Mouse (Mus musculus): ENCODE results near the gene Snrpd2.
A peak's percentile ranks its signal among the peaks of the same experiment; 100 is the strongest.

Gene Snrpd2

DNA sequence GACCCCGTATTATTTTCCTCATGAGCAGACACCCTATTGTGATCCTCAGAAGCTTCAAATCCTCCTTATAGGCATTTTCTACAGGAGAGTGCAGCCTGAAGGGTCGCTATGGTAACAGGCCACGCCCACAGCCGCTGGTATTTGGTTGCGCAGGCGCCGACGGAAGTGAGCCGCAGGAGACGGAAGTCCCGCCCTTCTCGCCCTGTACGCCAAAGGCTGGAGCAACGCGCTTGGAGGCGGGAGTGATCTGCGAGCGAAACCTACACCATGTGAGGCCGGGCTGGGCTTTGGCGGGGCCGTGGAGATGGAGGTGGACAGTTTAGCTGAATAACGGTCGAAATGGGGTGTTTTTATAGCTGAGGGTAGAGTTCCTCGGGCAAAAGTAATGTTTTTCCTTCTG is at the start of gene Snrpd2:
Gene Snrpd2 (plus strand): TSS at position 97 of the 400 bp plus-strand sequence.
- peak; percentile 90 to 91 for DNase-seq (ENCODE audit: low spot score in 2 of 2)

GRCm38 (mm10) chr7:19100290-19100689 is 49.2 kb upstream of the Snrpd2 start:
- no peak for DNase-seq (ENCODE audit: low spot score in 2 of 2)

DNA sequence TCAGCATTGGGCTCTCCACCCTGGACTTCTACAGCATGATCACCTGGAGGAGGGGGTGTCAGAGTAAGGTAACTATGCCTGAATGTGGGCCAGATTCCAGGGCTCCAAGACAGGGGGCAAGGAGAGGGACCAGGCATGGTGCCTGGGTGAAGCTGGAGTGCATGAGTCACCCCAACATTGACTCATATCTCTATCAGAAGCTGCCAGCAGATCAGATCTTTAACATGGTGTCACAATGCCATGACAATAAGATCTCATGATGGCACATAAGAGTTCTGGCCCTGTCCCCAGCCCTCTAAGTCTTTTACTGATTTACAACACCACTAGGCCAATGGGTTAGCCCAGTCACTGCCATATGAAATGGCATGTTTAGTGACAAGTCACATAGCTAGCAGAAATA is 45.8 kb upstream of the Snrpd2 start:
- DNase-seq (ENCODE audit: low spot score in 2 of 2) = no peak

GRCm38 (mm10) chr7:19104486-19104885 is 45.0 kb upstream of the Snrpd2 start:
- no peak for DNase-seq (ENCODE audit: low spot score in 2 of 2)

DNA sequence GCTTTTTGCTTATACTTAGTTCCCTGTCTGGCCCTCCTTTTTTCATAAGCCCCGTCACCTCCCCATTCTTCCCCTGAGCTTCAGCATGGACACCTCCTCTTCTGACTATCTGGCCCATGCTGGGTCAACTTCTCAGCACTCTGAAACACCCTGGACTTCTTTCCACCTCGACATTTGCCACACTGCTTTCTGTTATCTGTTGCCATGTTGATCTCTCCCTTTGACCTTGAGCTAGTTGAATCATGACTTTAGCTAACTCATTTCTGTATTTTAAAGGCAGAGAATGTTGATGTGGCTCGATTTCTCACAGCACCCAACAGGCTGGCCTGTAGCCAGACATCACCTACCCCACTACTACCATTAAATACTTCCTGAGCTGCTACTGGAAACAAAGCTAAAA is 42.1 kb upstream of the Snrpd2 start:
- DNase-seq (ENCODE audit: low spot score in 2 of 2) = no peak

- DNase-seq (ENCODE audit: low spot score in 2 of 2) = no peak
These were observed 40.0 kb upstream of the Snrpd2 start for GRCm38 (mm10) chr7:19109565-19109964.

DNA sequence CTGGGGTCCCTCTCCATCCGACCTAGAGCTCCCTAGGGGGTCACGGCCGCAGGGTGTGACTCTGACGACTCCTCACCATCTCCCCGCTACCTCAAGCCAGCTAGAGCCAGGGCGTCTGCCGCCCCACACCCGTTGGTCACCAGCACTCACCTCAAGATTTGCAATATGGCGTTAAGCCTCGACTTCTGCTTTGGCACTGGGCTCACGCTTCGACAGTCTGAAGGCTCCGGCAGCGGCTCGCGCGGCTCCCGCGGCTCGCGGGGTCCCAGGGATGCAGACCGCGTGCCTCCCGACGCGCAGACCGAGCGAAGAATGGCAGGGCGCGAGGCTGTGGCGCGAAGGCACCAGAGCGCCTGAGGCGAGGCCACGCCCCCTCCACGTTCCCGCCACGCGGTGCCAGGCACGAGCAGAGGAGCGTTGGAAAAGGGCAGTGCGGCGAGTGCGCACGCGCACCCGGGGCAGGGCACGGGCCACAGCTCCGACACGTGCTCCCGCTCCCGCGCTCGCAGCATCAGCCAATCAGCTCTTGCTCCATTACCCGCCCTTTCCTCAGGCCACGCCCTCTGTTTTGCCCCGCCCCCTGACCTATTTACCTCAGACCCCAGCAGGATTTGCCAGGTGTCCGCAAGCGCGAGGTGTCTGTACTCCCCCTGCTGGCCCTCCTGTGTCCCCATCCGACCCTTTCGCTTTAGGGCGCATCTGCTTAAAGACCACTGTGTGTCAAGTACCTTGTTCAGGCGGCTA is 31.3 kb upstream of the Snrpd2 start, which contains the start of gene Gm4969:
Gene Gm4969 (minus strand): TSS at position 341 of the 744 bp plus-strand sequence.
- DNase-seq (ENCODE audit: low spot score in 2 of 2) = peak in 1 of 2 experiments; percentile 45

DNA sequence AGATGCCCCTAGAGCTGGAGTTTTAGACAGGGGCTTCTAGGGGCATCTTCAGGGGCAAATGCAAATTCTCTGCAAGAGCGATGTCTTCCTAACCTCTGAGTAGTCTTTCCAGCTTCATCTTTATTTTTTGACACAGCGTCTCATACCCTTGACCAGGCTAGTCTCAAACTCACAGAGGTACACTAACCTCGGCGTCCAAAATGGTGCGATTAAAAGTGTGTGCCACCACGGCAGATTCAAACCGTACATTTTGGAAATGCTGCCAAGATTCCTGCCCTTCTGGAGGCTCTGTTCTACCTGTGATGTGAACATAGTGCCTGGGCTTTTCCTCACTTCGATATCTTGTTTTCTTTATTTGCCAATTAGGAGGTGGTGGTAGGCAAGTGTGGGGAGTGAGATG is 30.4 kb upstream of the Snrpd2 start:
- no peak for DNase-seq (ENCODE audit: low spot score in 2 of 2)

- peak; percentile 97 for DNase-seq (ENCODE audit: low spot score in 2 of 2)
These were observed 29.7 kb upstream of the Snrpd2 start, which contains the start of gene Fbxo46 for GRCm38 (mm10) chr7:19119631-19120429. Fbxo46 (plus strand) TSS chr7:19119859.

GRCm38 (mm10) chr7:19121686-19122085 is 27.8 kb upstream of the Snrpd2 start:
- DNase-seq (ENCODE audit: low spot score in 2 of 2) = no peak

DNA sequence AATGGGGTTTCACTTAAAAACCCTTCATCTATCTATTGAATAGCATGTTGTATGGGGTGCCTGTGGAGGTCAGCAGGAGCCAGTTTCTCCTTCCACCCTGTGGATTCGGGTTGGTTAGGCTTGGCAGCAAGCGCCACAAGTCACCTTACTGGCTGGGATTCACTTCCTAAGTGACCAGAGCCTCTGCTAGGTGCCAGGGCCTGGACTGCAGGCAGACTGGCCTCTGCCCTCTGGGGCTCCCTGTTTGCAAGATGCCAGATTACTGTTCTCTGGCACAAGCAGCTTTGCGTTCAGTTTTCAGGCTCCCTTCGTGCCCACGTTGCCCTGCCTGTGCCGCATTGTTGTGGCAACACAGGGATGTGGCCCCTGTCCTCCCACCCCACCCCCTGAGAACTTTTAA is 24.8 kb upstream of the Snrpd2 start:
- no peak for DNase-seq (ENCODE audit: low spot score in 2 of 2)

DNA sequence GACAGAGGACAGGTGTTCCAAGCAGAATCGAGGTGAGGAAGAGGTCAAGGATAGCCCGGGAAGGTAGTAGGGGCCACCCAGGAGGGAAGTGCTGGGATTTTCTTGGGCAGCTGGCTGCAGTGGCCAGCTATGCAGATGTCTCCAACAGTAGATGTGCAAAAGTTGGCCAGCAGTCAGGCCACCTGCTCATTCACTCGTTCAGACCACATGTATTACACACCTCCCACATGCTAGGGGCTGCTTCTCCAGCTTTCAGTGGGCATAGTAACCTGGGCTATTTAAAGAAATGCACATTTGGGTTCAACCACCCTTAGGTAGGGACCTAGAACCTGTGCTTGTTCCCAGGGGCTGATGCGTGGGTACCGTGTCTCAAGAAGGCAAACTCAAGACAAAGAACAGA is 21.8 kb upstream of the Snrpd2 start:
- no peak for DNase-seq (ENCODE audit: low spot score in 2 of 2)

DNA sequence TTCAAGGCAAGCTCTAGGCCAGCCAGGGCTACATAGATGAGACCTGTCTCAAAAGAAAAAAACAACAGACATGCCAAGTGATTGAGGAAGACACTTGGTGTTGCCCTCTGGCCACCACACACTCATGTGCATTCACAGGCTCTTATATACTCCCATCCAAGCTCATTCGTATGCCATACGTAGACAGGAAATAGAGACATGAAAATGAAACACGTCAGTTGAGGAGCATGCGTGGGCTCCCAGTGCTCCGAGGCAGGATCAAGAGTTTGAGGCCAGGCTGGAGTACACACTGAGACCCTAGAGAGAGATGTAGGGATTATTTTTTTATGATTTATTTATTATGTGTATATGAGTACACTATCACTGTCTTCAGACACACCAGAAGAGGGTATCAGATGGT is 20.1 kb upstream of the Snrpd2 start:
- DNase-seq (ENCODE audit: low spot score in 2 of 2) = no peak

GRCm38 (mm10) chr7:19130657-19131056 is 18.9 kb upstream of the Snrpd2 start:
- no peak for DNase-seq (ENCODE audit: low spot score in 2 of 2)

DNA sequence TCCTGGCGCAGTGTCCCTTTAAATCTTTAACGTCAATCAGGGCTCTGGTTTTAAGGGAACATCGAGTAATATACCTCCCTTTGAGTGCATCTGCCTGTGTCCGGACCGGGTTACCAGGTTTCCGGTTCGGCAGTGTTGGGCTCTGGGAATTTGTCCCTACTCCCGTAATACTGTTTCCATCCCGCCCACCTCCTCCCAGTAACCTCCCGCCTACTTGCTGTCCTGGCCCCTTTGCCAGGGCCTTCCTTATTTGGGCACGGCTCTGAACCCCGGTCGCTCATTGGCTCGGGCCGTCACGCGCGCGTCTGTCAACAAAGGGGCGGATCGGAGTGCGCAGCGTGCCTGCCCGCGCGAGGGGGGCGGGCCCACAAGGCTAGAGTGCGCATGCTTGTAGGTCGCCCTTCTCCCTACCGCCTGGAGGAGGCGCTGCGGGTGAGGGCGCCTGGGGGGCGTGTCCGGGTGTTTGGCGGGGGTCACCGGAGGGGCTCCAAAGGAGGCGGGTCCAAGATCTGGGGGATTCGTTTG is 18.1 kb upstream of the Snrpd2 start:
- DNase-seq (ENCODE audit: low spot score in 2 of 2) = peak; percentile 89 to 92

- no peak for DNase-seq (ENCODE audit: low spot score in 2 of 2)
These were observed 13.4 kb upstream of the Snrpd2 start for GRCm38 (mm10) chr7:19136168-19136567.

- no peak for DNase-seq (ENCODE audit: low spot score in 2 of 2)
These were observed 12.7 kb upstream of the Snrpd2 start for GRCm38 (mm10) chr7:19136673-19137334.

GRCm38 (mm10) chr7:19137380-19137779 is 12.1 kb upstream of the Snrpd2 start:
- DNase-seq (ENCODE audit: low spot score in 2 of 2) = peak; percentile 35 to 37

DNA sequence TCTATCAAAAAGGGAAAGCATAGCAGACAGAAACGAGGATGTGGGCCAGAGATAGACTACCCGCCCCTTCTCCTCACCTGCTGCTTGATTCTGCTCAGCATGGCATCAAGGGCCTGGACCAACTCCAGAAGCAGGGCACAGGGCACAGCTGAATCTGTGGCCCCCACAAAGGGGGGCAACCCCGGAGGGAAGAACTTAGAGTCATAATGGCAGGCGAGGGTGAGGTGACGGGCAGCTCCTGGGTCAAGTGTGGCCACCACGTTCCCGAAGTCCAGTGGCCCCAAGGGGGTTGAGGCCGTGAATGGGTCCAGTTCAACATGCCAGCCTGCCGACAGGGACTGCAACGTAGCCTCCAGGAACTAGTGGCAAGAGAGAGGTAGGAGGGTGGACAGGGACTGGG is 2.7 kb upstream of the Snrpd2 start:
- DNase-seq (ENCODE audit: low spot score in 2 of 2) = no peak

- DNase-seq (ENCODE audit: low spot score in 2 of 2) = no peak
These were observed 2.0 kb upstream of the Snrpd2 start for GRCm38 (mm10) chr7:19147497-19148045.

DNA sequence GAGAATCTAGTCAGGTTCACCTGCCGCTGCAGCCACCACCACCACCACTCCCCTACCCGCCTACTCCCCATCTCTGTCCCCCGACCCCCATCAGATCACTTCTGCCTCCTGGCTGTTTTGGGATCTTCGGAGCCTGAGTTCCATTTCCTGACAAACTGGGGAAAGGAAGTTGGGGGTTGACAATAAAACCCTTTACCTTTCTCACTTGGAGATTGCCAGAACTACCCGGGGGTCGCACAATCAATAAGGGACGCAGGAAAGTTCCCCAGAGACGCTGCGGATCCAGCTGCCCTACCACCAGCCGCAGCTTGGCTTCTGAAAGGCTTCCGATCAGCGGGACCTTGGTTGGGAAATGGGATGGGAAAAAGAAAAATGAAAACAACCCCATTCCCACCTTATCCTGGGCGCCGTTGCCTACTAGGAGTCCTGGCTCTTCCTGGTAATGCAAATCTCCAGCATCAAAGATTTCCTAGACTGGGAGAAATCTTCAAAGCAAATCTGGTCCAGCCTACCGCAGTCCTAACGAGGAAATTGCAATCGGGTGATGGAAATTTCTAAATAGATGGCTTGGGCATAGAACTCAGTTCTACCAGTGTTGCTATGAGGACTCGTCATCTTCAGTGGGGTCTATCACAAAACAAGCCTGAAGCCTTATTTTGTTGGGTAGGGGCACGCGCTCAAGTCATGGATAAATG is 1.2 kb upstream of the Snrpd2 start:
- no peak for DNase-seq (ENCODE audit: low spot score in 2 of 2)

All from spleen, postnatal 36 days (tissue).